Comparison of ENCODE assay signal across 12 mouse cellular contexts in genomic region chr3:31339236-31339635, GRCm38 (mm10). TPM values are rescaled to one million over a fixed set of nuclear protein-coding genes. Genes with fewer than 3 reads are reported as not detected.
"Had no signal": no experiment of that assay in that cellular context is flagged by ENCODE, and none has a peak within 500 bp of the region (broad histone marks: within the 10 kb centered on the region; RNA-seq: fewer than 3 reads in every experiment).

No protein-coding gene starts in this region.

- H3K4me1 ChIP-seq: limb, embryonic 13.5 days; neural tube, embryonic 15.5 days had no signal

- H3K27me3 ChIP-seq: limb, embryonic 13.5 days; neural tube, embryonic 15.5 days had no signal

- H3K4me3 ChIP-seq: limb, embryonic 13.5 days; myocyte; neural tube, embryonic 15.5 days had no signal

- H3K4me2 ChIP-seq: limb, embryonic 13.5 days; neural tube, embryonic 15.5 days had no signal

- H3K36me3 ChIP-seq: limb, embryonic 13.5 days; neural tube, embryonic 15.5 days had no signal

- H3K9ac ChIP-seq: limb, embryonic 13.5 days; liver, embryonic 14.5 days; neural tube, embryonic 15.5 days had no signal

- H3K9me3 ChIP-seq: limb, embryonic 13.5 days; neural tube, embryonic 15.5 days had no signal

- DNase-seq: left cerebral cortex, postnatal 4 days; lung, adult 18-20 months; lung, postnatal 36 days; midbrain, embryonic 14.5 days; right cerebral cortex, adult 18-20 months; right cerebral cortex, postnatal 25 days; thymus, postnatal 36 days had no signal

- H3K27ac ChIP-seq: limb, embryonic 13.5 days; liver, embryonic 14.5 days; neural tube, embryonic 15.5 days had no signal

RNA-seq across cellular contexts. Expression of gene Slc7a14, which starts 29.1 kb away (rescaled TPM):
- total RNA-seq: liver, adult 2 months had no signal
- polyA plus RNA-seq: liver, adult 2 months; myocyte had no signal
